Comparison of ENCODE assay signal across 9 mouse cellular contexts in the genomic region with DNA sequence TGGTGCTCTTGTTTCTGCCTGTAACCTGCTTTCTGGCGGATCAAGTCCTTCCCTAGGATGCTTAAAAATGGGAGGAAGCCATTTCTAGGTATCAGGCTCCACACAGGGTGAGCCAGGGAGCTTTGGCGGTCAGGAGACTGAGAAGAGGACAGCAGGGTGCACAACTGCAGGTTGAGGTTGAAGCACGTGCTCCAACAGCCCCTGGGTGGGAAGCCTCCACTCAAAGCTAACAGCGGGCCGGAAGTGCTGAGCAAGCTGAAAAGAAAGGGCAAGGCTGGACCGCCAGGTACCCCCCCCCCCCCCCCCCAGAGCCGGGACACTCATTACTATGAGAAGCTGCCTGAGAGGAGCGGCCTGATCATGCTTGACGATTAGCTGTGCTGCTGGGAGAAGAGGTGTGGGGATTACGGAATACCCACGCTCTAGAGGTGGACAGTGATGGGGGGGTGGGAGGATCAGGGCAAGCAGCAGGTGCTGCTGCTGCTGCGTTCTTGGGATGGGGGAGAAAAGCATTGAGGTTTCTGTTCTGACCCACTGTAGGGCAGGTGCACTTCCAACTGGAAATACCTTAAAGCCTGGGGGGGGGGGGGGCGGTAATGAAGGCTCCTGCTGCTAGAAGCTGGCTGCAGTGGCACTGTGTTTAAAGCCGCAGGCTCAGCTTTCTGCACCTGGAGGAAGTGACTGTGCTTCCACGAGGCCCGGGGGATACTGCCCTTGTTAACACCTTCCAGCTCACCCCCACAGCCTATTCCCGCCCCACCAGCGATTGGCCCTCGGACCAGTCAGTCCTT. TPM values are rescaled to one million over a fixed set of nuclear protein-coding genes. Genes with fewer than 3 reads are reported as not detected.
DNase-seq lines count a peak whose midpoint lies in the region; ATAC-seq and TF ChIP-seq lines count a peak whose summit lies in the region.
"Had no signal": no experiment of that assay in that cellular context is flagged by ENCODE, and none has a peak within 500 bp of the region (broad histone marks: within the 10 kb centered on the region; RNA-seq: fewer than 3 reads in every experiment).

No protein-coding gene starts in this region.

- no peaks in the 10 kb centered on the region for H3K9me3 ChIP-seq in kidney, embryonic 15.5 days (replicated peaks)
- H3K9me3 ChIP-seq in forebrain, embryonic 11.5 days (ENCODE audit: control insufficient read depth, low read length) = no peaks in the 10 kb centered on the region
- H3K9me3 ChIP-seq in liver, embryonic 12.5 days (replicated peaks) = no peaks in the 10 kb centered on the region

- H3K4me1 ChIP-seq in kidney, embryonic 15.5 days = peaks cover 26% of the 10 kb centered on the region
- H3K4me1 ChIP-seq in kidney, adult 2 months (ENCODE audit: control insufficient read depth, insufficient read depth, low read length) = peaks cover 10% of the 10 kb centered on the region; the same call in 1 of the 2 replicates
- H3K4me1 ChIP-seq in forebrain, embryonic 11.5 days (replicated peaks; ENCODE audit: control insufficient read depth, insufficient read depth, low read length) = peaks cover 2% of the 10 kb centered on the region; the same call in 1 of the 2 replicates
- peaks cover 75% of the 10 kb centered on the region for H3K4me1 ChIP-seq in liver, embryonic 12.5 days
- H3K4me1 ChIP-seq in thymus, adult 2 months (replicated peaks; ENCODE audit: control insufficient read depth, insufficient read depth, low read length) = peaks cover 27% of the 10 kb centered on the region

- 16% methylated on average over 19 of the region's 19 CpGs for WGBS in kidney, embryonic 15.5 days
- 19% methylated on average over 19 of the region's 19 CpGs for whole genome bisulfite sequencing in kidney, adult 2 months
- WGBS in forebrain, embryonic 11.5 days = 25% methylated on average over 17 of the region's 19 CpGs
- 18% methylated on average over 18 of the region's 19 CpGs for WGBS in liver, embryonic 12.5 days (ENCODE audit: insufficient replicate concordance)
- 4% methylated on average over 19 of the region's 19 CpGs for WGBS in thymus, adult 2 months

- no peaks in the 10 kb centered on the region for H3K36me3 ChIP-seq in kidney, embryonic 15.5 days
- no peaks in the 10 kb centered on the region for H3K36me3 ChIP-seq in kidney, adult 2 months (ENCODE audit: control insufficient read depth, insufficient read depth, low read length)
- no peaks in the 10 kb centered on the region for H3K36me3 ChIP-seq in forebrain, embryonic 11.5 days (ENCODE audit: control insufficient read depth, insufficient read depth, low read length)
- H3K36me3 ChIP-seq in liver, embryonic 12.5 days = no peaks in the 10 kb centered on the region
- no peaks in the 10 kb centered on the region for H3K36me3 ChIP-seq in thymus, adult 2 months (ENCODE audit: control insufficient read depth, insufficient read depth, low read length)

- no peak for TF ChIP-seq POLR2A in kidney, adult 2 months (IDR thresholded peaks at IDR 0.05; ENCODE audit: low read depth, low read length)
- no peak for TF ChIP-seq POLR2A in thymus, adult 2 months (IDR thresholded peaks at IDR 0.05; ENCODE audit: control insufficient read depth, extremely low read depth, insufficient read depth, low read length, poor library complexity)

- TF ChIP-seq CTCF in kidney, adult 2 months (conservative IDR thresholded peaks at IDR 0.05; ENCODE audit: insufficient read depth, insufficient read length, low read depth, low read length) = no peak
- no peak for TF ChIP-seq CTCF in thymus, adult 2 months (IDR thresholded peaks at IDR 0.05; ENCODE audit: borderline replicate concordance, control insufficient read depth, extremely low read depth, insufficient read depth, low read length, poor library complexity)

- ATAC-seq in kidney, embryonic 15.5 days (replicated peaks; ENCODE audit: low FRiP score) = peak; percentile 55
- ATAC-seq in forebrain, embryonic 11.5 days (replicated peaks; ENCODE audit: low FRiP score) = no peak
- no peak for ATAC-seq in liver, embryonic 12.5 days

- no peak overlapping the region for H3K27ac ChIP-seq in kidney, embryonic 15.5 days
- no peak overlapping the region for H3K27ac ChIP-seq in kidney, adult 2 months (ENCODE audit: insufficient read depth, low read depth, low read length)
- no peak overlapping the region for H3K27ac ChIP-seq in forebrain, embryonic 11.5 days (ENCODE audit: low read depth, low read length)
- H3K27ac ChIP-seq in liver, embryonic 12.5 days = peak overlapping the region; percentile 95
- peak overlapping the region; percentile 54 for H3K27ac ChIP-seq in thymus, adult 2 months (ENCODE audit: control insufficient read depth, insufficient read depth, low read length)

- no peak for DNase-seq in kidney, adult 2 months
- DNase-seq in forebrain, embryonic 11.5 days (ENCODE audit: low spot score) = peak; percentile 51
- peak; percentile 45 for DNase-seq in thymus, adult 2 months
- no peak for DNase-seq in cerebellum, postnatal 36 days
- DNase-seq in right cerebral cortex, adult 18-20 months = no peak
- DNase-seq in ovary, postnatal 14 days (ENCODE audit: low spot score) = no peak

- peak overlapping the region; percentile 33 for H3K4me2 ChIP-seq in kidney, embryonic 15.5 days
- no peak overlapping the region for H3K4me2 ChIP-seq in forebrain, embryonic 11.5 days (ENCODE audit: low read depth, low read length, severe bottlenecking)
- H3K4me2 ChIP-seq in liver, embryonic 12.5 days = peak overlapping the region; percentile 70

- no peak overlapping the region for H3K9ac ChIP-seq in kidney, embryonic 15.5 days
- no peak overlapping the region for H3K9ac ChIP-seq in forebrain, embryonic 11.5 days (ENCODE audit: low read length)
- H3K9ac ChIP-seq in liver, embryonic 12.5 days = peak overlapping the region; percentile 69

- no peaks in the 10 kb centered on the region for H3K27me3 ChIP-seq in kidney, embryonic 15.5 days
- H3K27me3 ChIP-seq in kidney, adult 2 months (replicated peaks; ENCODE audit: control insufficient read depth, insufficient read depth, low read length) = no peaks in the 10 kb centered on the region
- no peaks in the 10 kb centered on the region for H3K27me3 ChIP-seq in forebrain, embryonic 11.5 days (ENCODE audit: control insufficient read depth, insufficient read depth, low read length)
- H3K27me3 ChIP-seq in liver, embryonic 12.5 days (replicated peaks) = no peaks in the 10 kb centered on the region
- no peaks in the 10 kb centered on the region for H3K27me3 ChIP-seq in thymus, adult 2 months (ENCODE audit: control insufficient read depth, insufficient read depth, low read length)

- no peak overlapping the region for H3K4me3 ChIP-seq in kidney, embryonic 15.5 days (replicated peaks)
- no peak overlapping the region for H3K4me3 ChIP-seq in kidney, adult 2 months (ENCODE audit: insufficient read depth, low read depth, low read length)
- no peak overlapping the region for H3K4me3 ChIP-seq in forebrain, embryonic 11.5 days (ENCODE audit: low read depth, low read length)
- H3K4me3 ChIP-seq in liver, embryonic 12.5 days = peak overlapping the region; percentile 33
- peak overlapping the region; percentile 45 for H3K4me3 ChIP-seq in thymus, adult 2 months (ENCODE audit: control insufficient read depth, insufficient read depth, low read length)

RNA-seq across cellular contexts. Expression of a gene that starts 4.7 kb away (rescaled TPM):
- polyA plus RNA-seq in kidney, embryonic 15.5 days (2015; fragmentation: Nextera tagmentation; extraction: Ambion mirVana) = not detected in 2 replicates
- polyA plus RNA-seq in kidney, adult 2 months (2012; rRNA removed) = not detected in 2 replicates
- polyA plus RNA-seq in forebrain, embryonic 11.5 days (2014; fragmentation: Nextera tagmentation; extraction: Ambion mirVana) = not detected in 2 replicates
- not detected in 2 replicates for polyA plus RNA-seq in liver, embryonic 12.5 days (2016; fragmentation: Nextera tagmentation; extraction: Ambion mirVana)
- not detected in 2 replicates for polyA plus RNA-seq in thymus, adult 2 months (2012; rRNA removed)
- polyA plus RNA-seq: large intestine, adult 2 months had no signal

RNA-seq across cellular contexts. Expression of a gene that starts 25.2 kb away (rescaled TPM):
- 45.6 TPM in 2 replicates for polyA plus RNA-seq in kidney, embryonic 15.5 days (2015; fragmentation: Nextera tagmentation; extraction: Ambion mirVana)
- polyA plus RNA-seq in kidney, adult 2 months (2012; rRNA removed) = 9.5 and 9.7 TPM in 2 replicates
- polyA plus RNA-seq in forebrain, embryonic 11.5 days (2014; fragmentation: Nextera tagmentation; extraction: Ambion mirVana) = 41.7 and 43.2 TPM in 2 replicates
- polyA plus RNA-seq in liver, embryonic 12.5 days (2016; fragmentation: Nextera tagmentation; extraction: Ambion mirVana) = 34.3 and 35.1 TPM in 2 replicates
- polyA plus RNA-seq in thymus, adult 2 months (2012; rRNA removed) = 20.2 and 20.4 TPM in 2 replicates

RNA-seq across cellular contexts. Expression of a gene that starts 27.2 kb away (rescaled TPM):
- polyA plus RNA-seq in kidney, embryonic 15.5 days (2015; fragmentation: Nextera tagmentation; extraction: Ambion mirVana) = 18.1 and 21.1 TPM in 2 replicates
- polyA plus RNA-seq in kidney, adult 2 months (2012; rRNA removed) = 15.1 and 15.4 TPM in 2 replicates
- 27.5 and 31.5 TPM in 2 replicates for polyA plus RNA-seq in forebrain, embryonic 11.5 days (2014; fragmentation: Nextera tagmentation; extraction: Ambion mirVana)
- polyA plus RNA-seq in liver, embryonic 12.5 days (2016; fragmentation: Nextera tagmentation; extraction: Ambion mirVana) = 15.9 and 16.0 TPM in 2 replicates
- polyA plus RNA-seq in thymus, adult 2 months (2012; rRNA removed) = 28.6 and 31.6 TPM in 2 replicates

Comparison
In these comparisons a context has a peak if more than half of its experiments do, and no peak if none do; other contexts are left out.
1. H3K27ac ChIP-seq: peak in liver, embryonic 12.5 days (single experiment) and thymus, adult 2 months (single experiment); none in kidney, embryonic 15.5 days (single experiment), kidney, adult 2 months (single experiment) and forebrain, embryonic 11.5 days (single experiment).
2. H3K4me3 ChIP-seq: peak in liver, embryonic 12.5 days (single experiment) and thymus, adult 2 months (single experiment); none in kidney, embryonic 15.5 days (single experiment), kidney, adult 2 months (single experiment) and forebrain, embryonic 11.5 days (single experiment).
3. DNase-seq: peak in forebrain, embryonic 11.5 days (single experiment) and thymus, adult 2 months (single experiment); none in kidney, adult 2 months (single experiment), cerebellum, postnatal 36 days (0 of 2), right cerebral cortex, adult 18-20 months (single experiment) and ovary, postnatal 14 days (single experiment).